Mouse (Mus musculus): ENCODE measurements around the gene Notch4.
A peak's percentile ranks its signal among the peaks of the same experiment; 100 is the strongest.

Gene Notch4

GRCm38 (mm10) chr17:34593752-34594525 is 29.9 kb downstream of the Notch4 start:
- DNase-seq (ENCODE audit: low spot score in 2 of 2), result no peak

- no peak for DNase-seq (ENCODE audit: low spot score in 2 of 2)
These were observed 32.0 kb downstream of the Notch4 start for GRCm38 (mm10) chr17:34596098-34596497.

GRCm38 (mm10) chr17:34597566-34598095 is 33.6 kb downstream of the Notch4 start, which contains the start of gene Ager:
TSS of gene Ager (plus strand) at chr17:34597862.
- DNase-seq (ENCODE audit: low spot score in 2 of 2), result no peak

DNA sequence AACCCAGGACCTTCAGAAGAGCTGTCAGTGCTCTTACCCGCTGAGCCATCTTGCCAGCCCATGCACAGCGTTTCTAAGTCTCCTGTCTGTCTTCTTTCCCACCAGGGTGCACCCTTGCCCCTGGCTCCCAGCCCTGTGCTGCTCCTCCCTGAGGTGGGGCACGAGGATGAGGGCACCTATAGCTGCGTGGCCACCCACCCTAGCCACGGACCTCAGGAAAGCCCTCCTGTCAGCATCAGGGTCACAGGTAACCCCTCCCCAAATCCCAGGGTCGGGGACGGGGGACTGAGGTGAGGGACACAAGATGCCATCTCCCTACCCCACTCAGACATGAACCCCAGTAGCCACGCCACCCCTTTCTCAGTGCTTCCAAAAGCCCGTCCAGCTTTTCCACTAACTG is 35.8 kb downstream of the Notch4 start:
- DNase-seq (ENCODE audit: low spot score in 2 of 2), result no peak

- DNase-seq (ENCODE audit: low spot score in 2 of 2), result no peak
These were observed 37.7 kb downstream of the Notch4 start for GRCm38 (mm10) chr17:34601796-34602195.

- DNase-seq (ENCODE audit: low spot score in 2 of 2), result peak; percentile 99
These were observed 39.5 kb downstream of the Notch4 start, which contains the start of gene Rnf5 for GRCm38 (mm10) chr17:34603375-34604060. TSS of gene Rnf5 (minus strand) at chr17:34603690.

DNA sequence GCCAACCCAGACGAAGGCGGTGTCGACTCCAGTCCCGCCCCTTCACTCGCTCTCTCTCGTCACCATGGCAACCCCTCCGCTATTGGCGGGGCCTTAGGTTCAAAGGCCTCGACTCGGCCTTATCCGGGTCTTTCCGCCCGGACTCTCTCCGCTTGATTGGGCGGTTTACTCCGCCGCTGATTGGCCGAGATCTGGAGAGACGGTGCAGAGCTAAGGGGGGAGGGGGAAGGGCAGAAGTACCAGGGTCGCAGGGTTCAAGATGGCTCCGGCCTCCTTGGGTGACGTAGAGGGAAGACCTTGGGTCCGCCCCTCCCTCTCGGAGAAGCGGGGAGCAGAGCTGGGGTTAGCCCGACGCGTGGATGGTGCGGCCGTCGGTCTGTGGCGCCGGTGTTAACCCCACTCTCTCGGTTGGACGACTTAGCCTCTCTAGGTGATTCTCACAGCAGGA is 40.0 kb downstream of the Notch4 start, which contains the start of gene Agpat1:
TSS of gene Agpat1 (plus strand) at position 202 of the 448 bp plus-strand sequence.
- DNase-seq (ENCODE audit: low spot score in 2 of 2), result peak; percentile 98

GRCm38 (mm10) chr17:34604511-34605237 is 40.6 kb downstream of the Notch4 start:
- DNase-seq (ENCODE audit: low spot score in 2 of 2), result no peak

DNA sequence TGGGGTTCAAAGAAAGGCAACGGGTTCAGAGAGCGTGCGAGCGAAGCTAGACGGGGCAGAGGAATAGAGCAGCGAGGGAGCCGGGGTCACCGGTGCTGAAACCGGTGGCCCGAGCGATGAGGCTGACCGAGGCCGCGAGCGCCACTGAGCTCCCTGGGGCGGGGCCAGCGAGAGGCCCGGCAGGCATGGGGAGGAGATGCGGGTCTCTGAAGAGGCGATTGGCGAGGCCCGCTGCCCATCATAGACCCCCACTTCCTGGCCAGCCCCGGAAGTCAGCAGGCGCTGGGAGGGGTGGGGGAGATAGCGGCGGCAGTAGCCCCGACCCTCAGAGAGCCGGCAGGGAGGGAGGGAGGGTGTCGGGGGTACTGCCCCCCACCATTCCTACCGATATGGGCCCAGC is 41.5 kb downstream of the Notch4 start:
- DNase-seq (ENCODE audit: low spot score in 2 of 2), result peak; percentile 88 to 91

- DNase-seq (ENCODE audit: low spot score in 2 of 2), result no peak
These were observed 42.3 kb downstream of the Notch4 start for GRCm38 (mm10) chr17:34606186-34607039.

DNA sequence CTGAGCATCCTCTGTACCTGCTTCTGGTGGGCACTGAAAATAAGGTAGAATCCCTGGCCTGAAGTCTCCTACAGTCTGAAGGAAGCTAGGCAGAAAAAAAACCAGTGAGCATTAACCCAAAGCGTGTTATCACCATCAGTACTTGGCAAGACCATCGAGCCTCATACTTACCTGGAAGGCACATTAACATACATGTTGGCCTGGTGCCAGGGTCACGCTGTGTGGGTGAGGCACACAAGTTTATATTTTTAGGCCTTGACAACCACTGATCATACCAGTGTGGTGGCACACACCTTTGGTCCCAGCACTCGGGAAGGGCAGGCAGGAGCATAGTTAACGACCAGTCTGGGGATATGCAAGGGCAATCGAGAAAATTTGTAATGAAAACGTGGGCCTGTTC is 43.9 kb downstream of the Notch4 start:
- DNase-seq (ENCODE audit: low spot score in 2 of 2), result no peak

DNA sequence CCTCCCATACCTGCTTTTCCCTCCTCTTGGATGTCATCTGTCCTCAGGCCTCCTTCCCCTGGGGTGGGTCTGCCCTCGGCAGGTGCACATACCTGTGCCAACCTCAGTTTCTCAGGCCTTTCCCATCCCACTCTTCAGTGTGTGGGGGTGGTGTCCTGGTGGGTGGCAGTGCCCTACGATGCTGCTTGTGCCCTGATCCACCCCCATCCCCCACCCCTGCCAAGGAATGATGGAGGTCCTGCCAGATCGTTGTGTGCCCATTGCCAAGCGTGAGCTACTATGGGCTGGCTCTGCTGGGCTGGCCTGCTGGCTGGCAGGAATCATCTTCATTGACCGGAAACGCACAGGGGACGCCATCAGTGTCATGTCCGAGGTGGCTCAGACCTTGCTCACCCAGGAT is 47.0 kb downstream of the Notch4 start:
- DNase-seq (ENCODE audit: low spot score in 2 of 2), result no peak

GRCm38 (mm10) chr17:34613054-34613645 is 49.1 kb downstream of the Notch4 start:
- no peak for DNase-seq (ENCODE audit: low spot score in 2 of 2)

GRCm38 (mm10) chr17:34613830-34614229 is 49.8 kb downstream of the Notch4 start:
- DNase-seq (ENCODE audit: low spot score in 2 of 2), result no peak

DNA sequence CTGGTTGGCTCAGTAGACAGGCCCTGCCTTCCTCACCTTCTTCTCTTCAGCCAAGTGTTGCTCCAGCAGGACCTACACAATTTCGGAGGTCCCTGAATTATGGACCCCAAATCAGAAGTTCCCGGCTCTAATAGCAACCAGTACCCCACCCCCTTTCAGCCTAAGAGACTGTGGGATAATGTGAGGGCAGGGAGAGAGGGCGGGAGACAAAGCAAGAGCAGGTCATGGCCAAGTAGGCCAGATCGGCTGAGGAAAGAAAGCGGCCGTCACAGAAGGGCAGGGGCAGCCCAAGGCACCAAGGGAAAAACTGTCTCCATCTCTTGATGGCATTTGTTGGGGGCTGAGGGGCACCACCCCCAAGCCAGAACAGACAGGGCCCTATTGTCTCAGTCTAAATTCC is 51.8 kb downstream of the Notch4 start, which contains the start of gene Egfl8:
TSS of gene Egfl8 (minus strand) at position 101 of the 400 bp plus-strand sequence.
- DNase-seq (ENCODE audit: low spot score in 2 of 2), result no peak

- DNase-seq (ENCODE audit: low spot score in 2 of 2), result peak; percentile 74 to 81
These were observed 54.9 kb downstream of the Notch4 start for GRCm38 (mm10) chr17:34618999-34619398.

GRCm38 (mm10) chr17:34621006-34621405 is 56.9 kb downstream of the Notch4 start:
- no peak for DNase-seq (ENCODE audit: low spot score in 2 of 2)

DNA sequence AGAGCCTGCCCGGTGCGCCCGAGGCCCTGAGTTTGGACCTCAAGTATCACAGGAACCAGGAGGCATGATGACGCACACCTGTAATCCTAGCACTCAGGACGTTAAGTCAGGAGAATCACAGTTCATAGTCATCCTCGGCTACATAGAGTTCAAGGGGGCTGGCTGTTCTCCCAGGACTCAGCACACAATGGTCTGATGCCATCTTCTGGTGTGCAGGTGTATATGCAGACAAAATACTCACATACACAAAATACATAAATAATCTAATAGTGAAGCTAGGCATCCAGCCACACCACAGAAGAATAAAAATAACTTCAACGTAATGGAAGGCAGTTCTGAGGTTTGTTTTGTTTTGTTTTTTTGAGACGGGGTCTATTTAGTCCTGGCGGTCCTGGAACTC is 59.1 kb downstream of the Notch4 start:
- no peak for DNase-seq (ENCODE audit: low spot score in 2 of 2)

DNA sequence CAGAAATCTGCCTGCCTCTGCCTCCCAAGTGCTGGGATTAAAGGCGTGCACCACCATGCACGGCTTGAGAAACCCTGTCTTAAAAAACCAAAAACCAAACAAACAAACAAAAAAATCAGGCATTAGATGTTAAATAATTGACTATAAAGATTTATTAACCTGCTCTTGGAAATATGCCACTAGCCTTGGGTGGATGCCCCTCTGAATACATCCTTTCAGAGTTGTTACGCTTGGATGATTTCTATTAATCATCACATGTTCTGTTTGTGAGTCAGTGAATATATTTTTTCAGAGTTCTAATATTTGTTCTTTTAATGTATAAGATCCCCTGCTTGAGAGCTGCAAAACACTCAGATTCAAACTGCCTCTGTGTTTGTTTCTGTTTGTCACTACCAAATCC is 60.9 kb downstream of the Notch4 start:
- DNase-seq (ENCODE audit: low spot score in 2 of 2), result no peak

GRCm38 (mm10) chr17:34626062-34626772 is 62.1 kb downstream of the Notch4 start:
- no peak for DNase-seq (ENCODE audit: low spot score in 2 of 2)

All from natural killer cell, adult 2 months (primary cell).